Mouse (Mus musculus) midbrain, embryonic 15.5 days (tissue): ENCODE measurements around the gene Tmem41a. TPM values are rescaled to one million over a fixed set of nuclear protein-coding genes. Genes with fewer than 3 reads are reported as not detected.
A peak's percentile ranks its signal among the peaks of the same experiment; 100 is the strongest.
"Not testable (repeated sequence)": the region's sequence is repeated elsewhere in the genome, so short reads cannot be mapped to it uniquely, and the experiment has no call there.

Experiments
- ATAC-seq: fragments of 200-750 bp; cut with Nextera tagmentation; replicated peaks from 2 replicates; pipeline ENCODE4 v1.8.0; 2017; ENCODE audit warnings: moderate TSS enrichment
- H3K27ac ChIP-seq: fragments of 300-500 bp; sonication (generic); 2 replicates; pipeline ENCODE4 v1.5.1; 2015; ENCODE audit warnings: mild to moderate bottlenecking, inconsistent platforms
- H3K27me3 ChIP-seq: fragments of 300-500 bp; sonication (generic); replicated peaks from 2 replicates; pipeline ENCODE4 v1.6.1; 2015; ENCODE audit warnings: inconsistent platforms
- H3K36me3 ChIP-seq: fragments of 300-500 bp; sonication (generic); replicated peaks from 2 replicates; pipeline ENCODE4 v1.6.1; 2015; ENCODE audit warnings: inconsistent platforms
- H3K4me1 ChIP-seq: fragments of 300-500 bp; sonication (generic); 2 replicates; pipeline ENCODE4 v1.6.1; 2015; ENCODE audit warnings: inconsistent platforms
- H3K4me2 ChIP-seq: fragments of 300-500 bp; sonication (generic); 2 replicates; pipeline ENCODE4 v1.6.1; 2015; ENCODE audit warnings: inconsistent platforms, mild to moderate bottlenecking, moderate library complexity
- H3K4me3 ChIP-seq: fragments of 300-500 bp; sonication (generic); 2 replicates; pipeline ENCODE4 v1.5.1; 2015; ENCODE audit warnings: mild to moderate bottlenecking, inconsistent platforms
- H3K9ac ChIP-seq: fragments of 300-500 bp; sonication (generic); 2 replicates; pipeline ENCODE4 v1.6.1; 2015; ENCODE audit warnings: mild to moderate bottlenecking, inconsistent platforms
- H3K9me3 ChIP-seq: fragments of 300-500 bp; sonication (generic); 2 replicates; pipeline ENCODE4 v1.6.1; 2016; ENCODE audit warnings: inconsistent platforms
- WGBS: fragments of 180-500 bp; shearing (Covaris S2); methylation state at CpG from one replicate; pipeline ENCODE4 v1.1.7; 2015; ENCODE audit warnings: mixed read lengths; 5-methylcytosine and 5-hydroxymethylcytosine counted together
- polyA plus RNA-seq: library from polyadenylated mRNA; unstranded; fragments of >200 nt; fragmentation: Nextera tagmentation; extraction: Ambion mirVana; gene quantifications from 2 replicates; pipeline ENCODE4 v1.2.1, GENCODE M21; 2015

The Tmem41a gene
- 40.2 and 40.5 TPM in 2 replicates for polyA plus RNA-seq

DNA sequence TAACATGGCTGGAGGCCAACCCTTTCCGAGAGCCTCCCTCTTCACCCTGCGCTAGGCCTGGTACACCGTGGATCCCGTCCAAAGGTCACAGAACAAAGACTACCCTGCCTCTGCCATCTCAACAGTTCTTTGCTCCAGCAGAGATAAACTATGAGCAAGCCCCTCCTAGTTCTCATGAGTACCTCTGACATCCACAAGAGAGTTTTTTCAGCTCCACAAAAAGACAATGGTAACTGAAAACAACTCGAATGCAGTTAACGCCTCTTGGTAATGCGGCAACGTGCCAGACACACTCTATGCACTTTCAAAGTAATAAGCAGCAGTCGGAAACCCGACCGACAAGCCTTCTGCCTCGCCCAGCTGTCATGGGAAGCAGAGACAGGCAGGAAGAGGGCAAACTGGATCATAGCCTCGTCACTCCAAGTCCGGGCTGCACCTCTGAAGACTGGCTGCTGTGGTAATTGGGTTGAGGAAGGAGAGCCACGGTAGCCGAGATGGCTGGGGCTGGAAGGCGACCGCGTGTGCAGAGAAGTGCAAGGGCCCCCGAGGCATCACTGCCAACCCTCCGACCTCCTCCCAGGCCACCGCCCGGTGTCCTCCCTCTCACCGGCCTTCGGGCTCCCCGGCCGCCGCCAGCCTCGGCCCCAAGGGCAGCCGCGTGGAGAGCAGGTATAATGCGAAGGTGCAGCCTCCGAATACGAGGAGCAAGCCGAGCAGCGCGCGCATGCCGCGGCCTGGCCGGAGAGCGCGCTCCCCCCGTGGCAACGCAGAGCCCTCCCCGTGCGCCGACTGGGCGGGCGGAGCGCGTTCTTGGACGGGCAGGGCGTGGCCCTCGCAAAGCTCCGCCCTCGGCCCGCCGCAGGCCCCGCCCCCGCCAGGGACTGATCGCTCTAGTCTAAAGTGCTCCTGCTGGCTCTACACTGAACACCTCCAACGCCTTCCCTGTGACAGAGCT lies at the start of gene Tmem41a:
Tmem41a (minus strand) TSS at position 792 of the 955 bp plus-strand sequence.
- WGBS = under 1% methylated on average over 55 of the region's 63 CpGs
- H3K9me3 ChIP-seq = no peaks in the 10 kb centered on the region
- H3K4me1 ChIP-seq = peaks cover 11% of the 10 kb centered on the region
- H3K27me3 ChIP-seq = no peaks in the 10 kb centered on the region
- H3K9ac ChIP-seq = peak within 1 kb of the TSS; percentile 69
- H3K27ac ChIP-seq = peak within 1 kb of the TSS; percentile 70
- H3K4me3 ChIP-seq = peak within 1 kb of the TSS; percentile 70
- ATAC-seq = peak; percentile 98
- peak within 1 kb of the TSS; percentile 76 for H3K4me2 ChIP-seq
- no peaks in the 10 kb centered on the region for H3K36me3 ChIP-seq

DNA sequence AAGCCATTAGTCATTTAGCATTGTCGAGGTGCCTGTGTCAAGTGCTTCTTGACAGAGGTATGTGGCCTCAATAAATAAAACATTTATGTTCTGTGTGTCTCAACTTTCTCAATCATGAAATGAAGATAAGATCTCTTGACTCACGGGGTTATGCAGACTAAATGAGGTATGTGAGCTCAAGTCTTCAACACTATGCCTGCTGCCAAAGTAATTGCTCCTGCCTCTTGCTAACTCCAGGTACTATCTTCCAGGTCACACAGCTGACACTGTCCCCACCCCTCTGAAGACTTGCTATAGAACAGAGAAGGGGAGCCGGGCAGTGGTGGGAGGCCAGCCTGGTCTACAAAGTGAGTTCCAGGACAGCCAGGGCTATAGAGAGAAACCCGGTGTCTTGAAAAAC lies 49.0 kb upstream of the Tmem41a start:
- Histone ChIP-seq H3K9ac (no peak overlapping the region), H3K27ac (no peak overlapping the region), H3K36me3 (no peaks in the 10 kb centered on the region), H3K4me3 (no peak overlapping the region), H3K27me3 (no peaks in the 10 kb centered on the region; the same call in 1 of the 2 replicates), H3K4me2 (no peak overlapping the region), H3K4me1 (peaks cover 4% of the 10 kb centered on the region), H3K9me3 (no peaks in the 10 kb centered on the region)
- WGBS = 76% methylated on average over 4 of the region's 4 CpGs
- no peak for ATAC-seq

- ATAC-seq = no peak
- Histone ChIP-seq H3K4me2 (peak within 1 kb of the TSS; percentile 52), H3K4me1 (peaks cover 4% of the 10 kb centered on the region), H3K36me3 (no peaks in the 10 kb centered on the region), H3K9me3 (no peaks in the 10 kb centered on the region), H3K4me3 (peak within 1 kb of the TSS; percentile 23; the same call in 1 of the 2 replicates), H3K27me3 (no peaks in the 10 kb centered on the region; the same call in 1 of the 2 replicates), H3K27ac (no peak within 1 kb of the TSS), H3K9ac (peak within 1 kb of the TSS; percentile 18; the same call in 1 of the 2 replicates)
- 11% methylated on average over 16 of the region's 16 CpGs for WGBS
These were observed 48.0 kb upstream of the Tmem41a start, which contains the start of gene Liph for GRCm38 (mm10) chr16:21995304-21995703. Gene Liph, minus strand, starts transcription at chr16:21995663.

GRCm38 (mm10) chr16:21991774-21992173 lies 44.4 kb upstream of the Tmem41a start:
- H3K27me3 ChIP-seq = no peaks in the 10 kb centered on the region; the same call in 1 of the 2 replicates
- WGBS = 90% methylated on average over 2 of the region's 2 CpGs

DNA sequence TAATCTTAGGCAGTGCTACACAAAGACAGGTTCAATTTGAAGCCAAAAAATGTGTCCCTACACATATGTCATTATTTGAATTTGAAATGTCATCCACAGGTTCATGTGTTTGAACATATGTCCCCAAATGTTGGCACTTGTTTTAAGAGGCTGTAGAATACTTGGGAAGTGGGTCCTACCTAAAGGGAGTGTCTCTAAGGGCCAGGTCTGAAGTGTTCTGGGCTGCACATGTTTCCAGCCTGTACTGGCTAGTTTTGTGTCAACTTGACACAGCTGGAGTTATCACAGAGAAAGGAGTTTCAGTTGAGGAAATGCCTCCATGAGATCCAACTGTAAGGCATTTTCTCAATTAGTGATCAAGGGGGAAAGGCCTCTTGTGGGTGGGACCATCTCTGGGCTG lies 43.5 kb upstream of the Tmem41a start:
- H3K27me3 ChIP-seq, H3K4me3 ChIP-seq, ATAC-seq, H3K9me3 ChIP-seq, H3K4me2 ChIP-seq, H3K36me3 ChIP-seq, H3K9ac ChIP-seq, H3K4me1 ChIP-seq, H3K27ac ChIP-seq: not testable (repeated sequence)

More at GRCm38 (mm10) chr16:21991774-21992173, 44.4 kb upstream of the Tmem41a start:
- no peak overlapping the region for H3K4me3 ChIP-seq
- H3K9me3 ChIP-seq = no peaks in the 10 kb centered on the region
- no peak overlapping the region for H3K4me2 ChIP-seq
- no peak overlapping the region for H3K9ac ChIP-seq
- no peak overlapping the region for H3K27ac ChIP-seq
- no peaks in the 10 kb centered on the region for H3K36me3 ChIP-seq
- ATAC-seq = no peak
- peaks cover 4% of the 10 kb centered on the region for H3K4me1 ChIP-seq

DNA sequence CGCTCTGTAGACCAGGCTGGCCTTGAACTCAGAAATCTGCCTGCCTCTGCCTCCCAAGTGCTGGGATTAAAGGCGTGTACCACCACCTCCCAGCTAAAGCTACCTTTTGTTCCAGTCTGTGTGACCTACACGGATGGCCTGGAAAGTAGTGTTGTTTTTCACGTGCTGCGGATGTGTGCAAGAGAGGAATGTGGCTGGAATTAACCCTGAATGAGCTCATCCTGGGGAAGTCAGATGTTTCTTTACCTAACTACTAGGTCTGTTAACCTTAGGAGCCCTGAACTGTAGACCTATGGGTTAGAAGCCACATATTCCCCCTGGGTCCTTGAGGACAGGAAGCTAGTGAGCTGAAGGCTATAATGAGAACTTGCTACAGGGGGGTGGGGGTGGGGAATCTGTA lies 40.6 kb upstream of the Tmem41a start:
- H3K9me3 ChIP-seq = no peaks in the 10 kb centered on the region
- no peak overlapping the region for H3K9ac ChIP-seq
- no peaks in the 10 kb centered on the region for H3K27me3 ChIP-seq
- no peaks in the 10 kb centered on the region for H3K4me1 ChIP-seq
- H3K4me3 ChIP-seq = no peak overlapping the region
- H3K36me3 ChIP-seq = no peaks in the 10 kb centered on the region
- no peak overlapping the region for H3K27ac ChIP-seq
- no peak for ATAC-seq
- H3K4me2 ChIP-seq = no peak overlapping the region
- WGBS = 73% methylated on average over 5 of the region's 5 CpGs

GRCm38 (mm10) chr16:21986191-21986590 lies 38.8 kb upstream of the Tmem41a start:
- Histone ChIP-seq H3K4me2 (no peak overlapping the region), H3K4me1 (no peaks in the 10 kb centered on the region), H3K4me3 (no peak overlapping the region), H3K9me3 (no peaks in the 10 kb centered on the region), H3K36me3 (no peaks in the 10 kb centered on the region), H3K9ac (no peak overlapping the region), H3K27ac (no peak overlapping the region), H3K27me3 (no peaks in the 10 kb centered on the region)
- ATAC-seq = no peak
- WGBS = 50% methylated on average over 3 of the region's 3 CpGs

GRCm38 (mm10) chr16:21984091-21984490 lies 36.7 kb upstream of the Tmem41a start:
- Histone ChIP-seq H3K27me3 (no peaks in the 10 kb centered on the region), H3K4me2 (no peak overlapping the region), H3K4me1 (no peaks in the 10 kb centered on the region), H3K36me3 (no peaks in the 10 kb centered on the region), H3K27ac (no peak overlapping the region), H3K9me3 (no peaks in the 10 kb centered on the region), H3K9ac (no peak overlapping the region), H3K4me3 (no peak overlapping the region)
- WGBS = 83% methylated on average over 12 of the region's 12 CpGs
- no peak for ATAC-seq

- Histone ChIP-seq H3K4me3 (no peak overlapping the region), H3K36me3 (no peaks in the 10 kb centered on the region), H3K27me3 (no peaks in the 10 kb centered on the region), H3K9me3 (no peaks in the 10 kb centered on the region), H3K4me1 (no peaks in the 10 kb centered on the region), H3K9ac (no peak overlapping the region), H3K4me2 (no peak overlapping the region), H3K27ac (no peak overlapping the region)
- WGBS = 95% methylated on average over 4 of the region's 4 CpGs
- no peak for ATAC-seq
These were observed 36.2 kb upstream of the Tmem41a start for GRCm38 (mm10) chr16:21983581-21983980.

DNA sequence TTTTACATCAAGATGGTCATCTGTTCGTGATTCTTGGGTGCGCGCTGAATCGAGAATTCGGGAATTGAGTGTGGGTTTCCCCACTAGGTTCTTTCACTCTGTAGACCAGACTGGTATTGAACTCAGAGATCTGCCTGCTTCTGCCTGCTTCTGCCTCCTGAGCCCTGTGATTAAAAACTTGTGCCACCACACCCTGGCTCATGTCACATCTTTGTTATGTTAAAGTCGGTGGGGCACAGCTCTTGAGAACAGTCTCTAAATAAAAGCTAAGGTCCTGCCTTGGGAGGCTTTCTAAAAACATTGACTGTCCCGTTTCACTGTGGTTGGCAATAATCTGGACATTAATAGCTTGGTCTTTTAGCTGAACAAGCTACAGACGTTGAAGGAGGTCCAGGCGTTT lies 35.8 kb upstream of the Tmem41a start:
- no peak for ATAC-seq
- Histone ChIP-seq H3K4me2 (no peak overlapping the region), H3K27ac (no peak overlapping the region), H3K36me3 (no peaks in the 10 kb centered on the region), H3K9ac (no peak overlapping the region), H3K27me3 (no peaks in the 10 kb centered on the region), H3K4me3 (no peak overlapping the region), H3K9me3 (no peaks in the 10 kb centered on the region), H3K4me1 (no peaks in the 10 kb centered on the region)
- WGBS = 94% methylated on average over 9 of the region's 9 CpGs

GRCm38 (mm10) chr16:21977347-21977746 lies 30.0 kb upstream of the Tmem41a start:
- H3K36me3 ChIP-seq = no peaks in the 10 kb centered on the region

DNA sequence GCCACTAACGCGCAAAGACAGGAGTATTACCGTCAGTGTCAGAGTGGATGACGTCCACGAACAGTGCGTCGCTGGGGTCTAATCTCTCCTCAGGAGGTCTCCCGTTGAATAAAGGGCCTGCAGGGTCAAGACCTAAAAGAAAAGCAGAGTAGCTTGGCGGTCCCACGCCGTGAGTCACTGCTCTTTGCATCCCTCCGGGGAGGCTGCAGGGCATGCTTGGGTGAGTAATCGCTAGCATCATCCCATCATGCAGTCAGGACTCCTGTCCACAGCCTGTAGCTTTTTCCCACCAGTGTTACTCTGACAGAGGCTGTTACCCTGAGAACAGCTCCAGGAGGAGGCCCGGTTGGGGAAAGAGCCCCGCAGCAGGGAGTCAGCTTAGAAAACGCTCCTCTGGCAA lies 28.9 kb upstream of the Tmem41a start:
- ATAC-seq = no peak
- Histone ChIP-seq H3K4me1 (peaks cover 8% of the 10 kb centered on the region), H3K27me3 (0 out of 2 replicates have a peak, but pooled peaks cover 3% of the 10 kb centered on the region), H3K27ac (no peak overlapping the region), H3K9ac (no peak overlapping the region), H3K36me3 (no peaks in the 10 kb centered on the region), H3K9me3 (no peaks in the 10 kb centered on the region), H3K4me3 (peak overlapping the region; percentile 10; the same call in 1 of the 2 replicates), H3K4me2 (peak overlapping the region; percentile 41)
- under 1% methylated on average over 16 of the region's 16 CpGs for WGBS

More at GRCm38 (mm10) chr16:21977347-21977746, 30.0 kb upstream of the Tmem41a start:
- peaks cover 8% of the 10 kb centered on the region for H3K4me1 ChIP-seq
- H3K27ac ChIP-seq = no peak overlapping the region
- H3K9ac ChIP-seq = no peak overlapping the region
- no peak overlapping the region for H3K4me3 ChIP-seq
- 79% methylated on average over 5 of the region's 5 CpGs for WGBS
- no peak overlapping the region for H3K4me2 ChIP-seq
- H3K9me3 ChIP-seq = no peaks in the 10 kb centered on the region
- ATAC-seq = no peak
- H3K27me3 ChIP-seq = 0 out of 2 replicates have a peak, but pooled peaks cover 3% of the 10 kb centered on the region
